Comparison of ENCODE assay signal across 9 mouse cellular contexts in genomic region chr5:122500141-122500540, GRCm38 (mm10). TPM values are rescaled to one million over a fixed set of nuclear protein-coding genes. Genes with fewer than 3 reads are reported as not detected.
DNase-seq lines count a peak whose midpoint lies in the region; ATAC-seq and TF ChIP-seq lines count a peak whose summit lies in the region.
"Had no signal": no experiment of that assay in that cellular context is flagged by ENCODE, and none has a peak within 500 bp of the region (broad histone marks: within the 10 kb centered on the region; RNA-seq: fewer than 3 reads in every experiment).

No protein-coding gene starts in this region.

- in situ Hi-C loops in ES-E14 (cut with MboI; ENCODE audit: low sequenced_read_pairs in 2 of 2, unreplicated experiment in 2 of 2) = no loop called here

- H3K36me3 ChIP-seq in erythroblast, embryonic 14.5 days (ENCODE audit: control insufficient read depth) = peaks cover 51% of the 10 kb centered on the region
- H3K36me3 ChIP-seq in ES-E14 (ENCODE audit: control insufficient read depth, insufficient read depth, low read length, poor library complexity, severe bottlenecking) = peaks cover 8% of the 10 kb centered on the region
- H3K36me3 ChIP-seq in heart, embryonic 15.5 days = peaks cover 18% of the 10 kb centered on the region
- H3K36me3 ChIP-seq in liver, embryonic 15.5 days (replicated peaks) = peaks cover 39% of the 10 kb centered on the region

- H3K9me3 ChIP-seq in erythroblast, embryonic 14.5 days (ENCODE audit: control insufficient read depth, low read length) = no peaks in the 10 kb centered on the region
- no peaks in the 10 kb centered on the region for H3K9me3 ChIP-seq in ES-E14 (ENCODE audit: control insufficient read depth, insufficient read depth, low read depth, low read length)
- no peaks in the 10 kb centered on the region for H3K9me3 ChIP-seq in heart, embryonic 15.5 days (replicated peaks)
- H3K9me3 ChIP-seq in liver, embryonic 15.5 days (replicated peaks) = no peaks in the 10 kb centered on the region

- ATAC-seq in erythroblast, adult 5-6 weeks (replicated peaks; ENCODE audit: low FRiP score, poor library complexity, severe bottlenecking) = no peak
- ATAC-seq in heart, embryonic 15.5 days (replicated peaks; ENCODE audit: insufficient number of reproducible peaks, insufficient read depth, low FRiP score, low read depth) = no peak
- ATAC-seq in liver, embryonic 15.5 days (ENCODE audit: insufficient read depth) = no peak

- DNase-seq in ES-E14 (ENCODE audit: low read depth, low spot score) = no peak
- DNase-seq in adrenal gland, adult 18-20 months (ENCODE audit: low spot score in 2 of 2) = no peak
- no peak for DNase-seq in cerebellum, adult 8-10 months
- DNase-seq in ovary, adult 18-20 months (ENCODE audit: low spot score) = no peak
- DNase-seq: thymus, postnatal 4 days had no signal

- peaks cover 30% of the 10 kb centered on the region for H3K4me1 ChIP-seq in erythroblast, embryonic 14.5 days (ENCODE audit: control insufficient read depth)
- peaks cover 0 to 9% of the 10 kb centered on the region in 2 experiments; a peak in 2 of 4 replicates for H3K4me1 ChIP-seq in ES-E14 (ENCODE audit: control insufficient read depth in 2 of 2, insufficient read depth in 2 of 2, low read length in 2 of 2, poor library complexity in 1 of 2)
- H3K4me1 ChIP-seq in heart, embryonic 15.5 days (replicated peaks) = peaks cover 27% of the 10 kb centered on the region
- peaks cover 42% of the 10 kb centered on the region for H3K4me1 ChIP-seq in liver, embryonic 15.5 days (replicated peaks)

- H3K4me2 ChIP-seq in heart, embryonic 15.5 days = peak overlapping the region; percentile 60
- H3K4me2 ChIP-seq in liver, embryonic 15.5 days = peak overlapping the region; percentile 99

- WGBS in heart, embryonic 15.5 days = 14% methylated on average over 4 of the region's 4 CpGs
- WGBS in liver, embryonic 15.5 days (ENCODE audit: insufficient replicate concordance) = 22% methylated on average over 4 of the region's 4 CpGs

- H3K4me3 ChIP-seq in erythroblast, embryonic 14.5 days (replicated peaks) = peak overlapping the region; percentile 97
- peak overlapping the region; percentile 43 to 72 for H3K4me3 ChIP-seq in ES-E14 (ENCODE audit: insufficient read depth in 1 of 2, low read depth in 1 of 2, low read length in 2 of 2, poor library complexity in 1 of 2, severe bottlenecking in 1 of 2)
- H3K4me3 ChIP-seq in heart, embryonic 15.5 days = peak overlapping the region; percentile 69
- peak overlapping the region; percentile 98 for H3K4me3 ChIP-seq in liver, embryonic 15.5 days (replicated peaks)

- no peak overlapping the region for H3K27ac ChIP-seq in ES-E14 (ENCODE audit: insufficient read depth, low read depth, low read length, poor library complexity, severe bottlenecking)
- peak overlapping the region; percentile 96 for H3K27ac ChIP-seq in heart, embryonic 15.5 days
- H3K27ac ChIP-seq in liver, embryonic 15.5 days (replicated peaks) = 0 out of 2 replicates have a peak overlapping the region, but pooled peaks have one; percentile 21

- H3K9ac ChIP-seq in ES-E14 (ENCODE audit: insufficient read depth, low read depth, low read length, poor library complexity, severe bottlenecking) = no peak overlapping the region
- peak overlapping the region; percentile 58 for H3K9ac ChIP-seq in heart, embryonic 15.5 days
- peak overlapping the region; percentile 48 for H3K9ac ChIP-seq in liver, embryonic 15.5 days

- H3K27me3 ChIP-seq in erythroblast, embryonic 14.5 days (ENCODE audit: control insufficient read depth) = peaks cover 22% of the 10 kb centered on the region
- no peaks in the 10 kb centered on the region for H3K27me3 ChIP-seq in heart, embryonic 15.5 days
- H3K27me3 ChIP-seq in liver, embryonic 15.5 days = peaks cover 22% of the 10 kb centered on the region

TF ChIP-seq in ES-E14, 5 proteins besides CTCF, POLR2A, EP300 and RAD21:
- TF ChIP-seq HCFC1 (IDR thresholded peaks at IDR 0.05; ENCODE audit: borderline replicate concordance, insufficient read depth, low read length) (no peak), ZC3H11A (IDR thresholded peaks at IDR 0.05; ENCODE audit: borderline replicate concordance, low read depth, low read length) (no peak), CHD2 (IDR thresholded peaks at IDR 0.05; ENCODE audit: low read depth, low read length) (no peak), MAFK (IDR thresholded peaks at IDR 0.05; ENCODE audit: insufficient read depth, low read depth, low read length) (no peak), ZNF384 (IDR thresholded peaks at IDR 0.05; ENCODE audit: low read depth, low read length) (no peak)

RNA-seq across cellular contexts. Expression of gene Atp2a2, which starts 1.9 kb away (rescaled TPM):
- 1.3 and 1.4 TPM in 2 replicates for polyA plus RNA-seq in erythroblast, embryonic 14.5 days (2012)
- total RNA-seq in erythroblast, adult 5-6 weeks (2015; ENCODE audit: low replicate concordance) = 20.2 and 37.4 TPM in 2 replicates
- total RNA-seq in erythroblast, adult 5-6 weeks (2017; ENCODE audit: low replicate concordance) = 38.8 and 71.8 TPM in 2 replicates
- 372 and 457 TPM in 2 replicates for total RNA-seq in ES-E14 (2012; rRNA removed)
- 288 and 291 TPM in 2 replicates for polyA plus RNA-seq in heart, embryonic 15.5 days (2015; fragmentation: Nextera tagmentation; extraction: Ambion mirVana)
- polyA plus RNA-seq in liver, embryonic 15.5 days (2015; fragmentation: Nextera tagmentation; extraction: Ambion mirVana) = 13.2 and 14.5 TPM in 2 replicates
- total RNA-seq in adrenal gland, adult 18-20 months (2021) = 100 to 1,000 TPM; 198 to 199 TPM
